Mouse (Mus musculus) small intestine, adult 2 months (tissue): ENCODE data around the gene Espn.

Experiments
- CTCF ChIP-seq: fragments of 200-500 bp; IDR thresholded peaks from 2 replicates; pipeline ENCODE4 v1.5.1; 2012; ENCODE audit warnings: low read depth, mild to moderate bottlenecking, control low read depth, inconsistent platforms, low read length, moderate library complexity, mixed read lengths; ENCODE audit not compliant: insufficient replicate concordance, insufficient read length; ENCODE audit errors: extremely low read depth
- POLR2A ChIP-seq: fragments of 200-500 bp; IDR thresholded peaks from 2 replicates; pipeline ENCODE4 v1.6.1; 2012; ENCODE audit warnings: low read depth, mild to moderate bottlenecking, control low read depth, inconsistent platforms, low read length, moderate library complexity

DNA sequence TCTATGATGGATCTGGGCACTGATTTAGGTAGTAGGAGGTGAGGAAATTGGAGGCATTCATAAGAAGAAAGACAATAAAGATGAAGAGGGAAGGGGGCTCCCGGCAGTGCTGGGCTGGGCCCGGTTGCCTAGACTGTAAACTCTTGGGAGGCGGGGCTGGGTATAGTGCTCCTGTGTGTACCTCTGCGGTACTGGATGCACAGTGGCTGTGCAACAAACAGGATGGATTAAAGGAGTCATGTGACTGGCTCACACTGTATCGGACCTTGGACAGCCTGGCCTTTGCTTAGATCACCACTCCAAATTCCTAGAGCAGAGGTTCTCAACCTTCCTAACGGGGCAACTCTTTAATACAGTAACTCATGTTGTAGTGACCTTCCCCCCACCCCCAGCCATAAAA, 9.4 kb upstream of the Espn start:
- TF ChIP-seq POLR2A (peak; percentile 62; the same call in 1 of the 2 replicates), CTCF (no peak)
